Mouse (Mus musculus) adrenal gland, postnatal 10 days (tissue): ENCODE measurements around the gene Ndufs2. TPM values are rescaled to one million over a fixed set of nuclear protein-coding genes. Genes with fewer than 3 reads are reported as not detected.

ENCODE experiments used
- DNase-seq: peaks from one replicate; pipeline ENCODE4 v3.0.0; 2021; ENCODE audit warnings: mixed read lengths
- long read RNA-seq, 2 experiments: library from polyadenylated mRNA; stranded (forward); transcript quantifications; one replicate each; pipeline ENCODE4 v2.0.0; 2021
- total RNA-seq, 2 experiments: library from RNA; stranded (reverse); gene quantifications; 2 replicates each; pipeline ENCODE4 v1.2.3; 2021

The Ndufs2 gene
- 1,000 to 10,000 TPM in 1 of 2 experiments, 100 to 1,000 TPM in 1; 996 to 1,019 TPM for total RNA-seq
- long read RNA-seq, experiment 1, transcript Ndufs2-201 (13 exons, 1,623 nt), result major isoform, 1,020 of 1,281 reads
- long read RNA-seq, experiment 1, partial matches to known transcripts, result 209 of 1,281 reads
- long read RNA-seq, experiment 1, other reads (novel, unspliced or antisense), result 51 of 1,281 reads
- long read RNA-seq, experiment 2, transcript Ndufs2-201 (13 exons, 1,623 nt), result major isoform, 461 of 543 reads
- long read RNA-seq, experiment 2, partial matches to known transcripts, result 68 of 543 reads
- long read RNA-seq, experiment 2, other reads (novel, unspliced or antisense), result 13 of 543 reads

DNA sequence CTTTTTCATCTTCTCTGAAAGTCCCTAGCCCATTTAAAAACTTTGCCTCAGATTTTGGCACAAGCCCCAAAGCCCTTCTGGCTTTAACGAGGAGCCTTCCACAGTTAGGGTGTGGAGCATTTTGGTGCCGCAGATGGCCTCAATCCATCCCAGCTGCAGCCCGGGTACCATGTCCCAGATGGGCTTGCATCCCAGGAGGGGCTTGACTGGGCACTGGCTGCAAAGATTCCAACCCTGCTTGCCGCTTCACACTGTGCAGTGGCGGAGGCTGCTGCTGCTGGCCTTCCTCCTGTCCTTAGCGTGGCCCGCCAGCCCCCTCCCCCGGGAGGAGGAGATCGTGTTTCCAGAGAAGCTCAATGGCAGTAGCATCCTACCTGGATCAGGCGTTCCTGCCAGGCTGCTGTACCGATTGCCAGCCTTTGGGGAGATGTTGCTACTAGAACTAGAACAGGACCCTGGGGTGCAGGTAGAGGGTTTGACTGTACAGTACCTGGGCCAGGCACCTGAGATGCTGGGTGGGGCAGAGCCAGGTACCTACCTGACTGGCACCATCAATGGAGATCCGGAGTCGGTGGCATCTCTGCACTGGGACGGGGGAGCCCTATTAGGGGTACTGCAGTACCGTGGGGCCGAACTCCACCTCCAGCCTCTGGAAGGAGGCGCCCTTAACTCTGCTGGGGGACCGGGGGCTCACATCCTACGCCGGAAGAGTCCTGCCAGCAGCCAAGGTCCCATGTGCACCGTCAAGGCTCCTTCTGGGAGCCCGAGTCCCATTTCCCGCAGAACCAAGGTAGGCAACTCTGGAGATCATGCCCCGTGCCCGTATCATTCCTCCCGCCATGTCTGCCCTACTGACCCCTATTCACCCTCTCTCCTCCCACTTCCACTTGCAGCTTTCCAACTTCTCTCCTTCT, at the start of gene Ndufs2:
Gene Ndufs2, minus strand, starts transcription at position 709 of the 914 bp plus-strand sequence.
- no peak for DNase-seq

DNA sequence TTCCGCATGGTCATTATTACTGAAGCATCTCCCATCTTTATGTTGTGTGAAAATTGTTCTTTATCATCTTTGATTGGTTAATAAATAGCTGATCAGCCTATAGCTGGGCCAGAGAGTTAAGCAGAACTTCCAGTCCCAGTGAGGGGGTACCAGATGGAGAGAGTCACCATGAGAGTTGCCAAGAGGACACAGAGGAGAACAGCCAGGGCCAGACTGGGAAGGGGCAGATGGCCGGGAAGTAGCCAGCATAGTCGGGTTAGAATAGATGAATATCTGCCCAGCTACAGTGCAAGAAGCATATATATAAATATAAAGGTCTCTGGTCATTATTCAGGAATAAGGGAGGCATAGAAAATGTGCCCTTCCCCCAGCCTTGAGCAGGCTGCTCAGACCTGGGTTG, 47.0 kb upstream of the Ndufs2 start:
- no peak for DNase-seq

DNA sequence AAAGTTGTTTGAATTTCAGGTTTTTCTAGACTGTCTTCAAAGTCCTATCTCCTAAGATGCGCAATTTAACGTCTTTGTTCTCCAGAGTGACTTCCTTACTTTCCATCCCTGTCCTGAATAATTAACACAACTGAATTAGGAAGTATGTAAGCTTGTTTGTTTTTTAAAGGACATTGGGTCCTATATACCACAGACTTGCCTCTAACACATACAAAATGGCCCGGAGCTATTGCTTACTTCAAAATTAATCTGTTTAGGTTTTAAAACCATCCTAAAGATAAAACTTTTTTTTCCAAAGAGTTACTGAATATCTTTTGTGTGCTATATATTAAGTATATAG, 43.8 kb upstream of the Ndufs2 start:
- no peak for DNase-seq

GRCm38 (mm10) chr1:171294298-171295062, 43.3 kb upstream of the Ndufs2 start, which contains the start of gene Ufc1:
Gene Ufc1, minus strand, starts transcription at chr1:171295024.
- DNase-seq, result peak; percentile 83

DNA sequence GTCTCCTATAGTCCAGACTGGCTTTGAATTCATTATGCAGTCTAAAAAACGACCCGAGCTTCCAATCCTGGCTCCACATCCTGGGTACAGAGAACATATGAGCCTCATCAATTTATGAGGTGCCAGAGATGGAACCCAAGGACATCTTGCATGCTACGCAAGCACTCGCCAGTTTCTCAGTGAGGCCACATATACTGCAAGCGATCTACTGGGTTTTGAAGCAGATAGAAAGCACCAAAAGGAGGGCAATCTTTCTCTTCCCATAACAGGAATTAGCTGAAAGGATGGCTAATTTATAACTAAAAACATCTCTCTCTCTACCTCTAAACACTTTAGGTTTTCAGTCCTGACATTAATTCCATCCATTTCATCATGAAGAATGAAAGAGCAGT, 42.7 kb upstream of the Ndufs2 start:
- DNase-seq, result no peak

- DNase-seq, result no peak
Observed at GRCm38 (mm10) chr1:171293351-171293750, 42.2 kb upstream of the Ndufs2 start.

DNA sequence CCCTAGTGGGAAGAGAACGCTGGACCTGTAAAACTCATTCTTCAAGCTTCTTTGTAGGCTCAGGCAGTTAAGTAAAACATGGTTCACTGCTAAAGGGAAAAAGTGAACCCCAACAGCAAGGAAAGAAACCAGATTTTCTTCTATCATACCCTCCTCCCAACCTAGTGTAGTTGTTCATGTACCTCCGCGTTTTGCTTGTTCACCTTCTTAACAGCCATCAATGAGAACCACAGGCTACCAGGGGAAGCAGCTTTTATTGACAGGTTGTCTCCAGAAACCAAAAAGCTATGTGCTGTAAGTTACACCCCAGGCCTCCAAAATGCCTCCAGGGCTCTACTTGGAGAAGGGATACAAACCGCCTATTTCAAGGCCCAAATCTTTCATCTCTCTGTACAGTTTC, 37.1 kb upstream of the Ndufs2 start:
- DNase-seq, result no peak

- peak; percentile 96 for DNase-seq
Observed at GRCm38 (mm10) chr1:171287136-171288081, 36.2 kb upstream of the Ndufs2 start, which contains the start of gene Usp21. Gene Usp21, minus strand, starts transcription at chr1:171287991.

DNA sequence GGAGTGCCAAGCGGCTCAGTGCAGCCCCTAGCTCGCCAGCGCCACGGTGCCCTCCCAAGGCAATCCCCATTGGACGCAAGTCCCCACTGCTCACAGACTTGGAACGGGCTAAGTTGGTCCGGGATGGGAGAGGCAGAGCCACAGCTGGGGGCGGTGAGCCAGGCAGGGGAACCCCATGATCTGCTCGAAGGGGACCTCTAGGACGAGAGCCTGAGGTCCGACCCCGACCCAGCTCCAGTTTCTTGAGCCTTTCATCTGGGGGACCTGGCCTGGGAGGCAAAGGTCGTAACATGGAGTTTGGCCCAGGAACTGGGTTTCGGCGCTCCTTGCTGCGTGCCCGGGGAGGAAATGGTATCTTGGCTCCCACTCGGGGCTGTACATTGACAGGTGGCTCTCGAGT, 35.3 kb upstream of the Ndufs2 start:
- DNase-seq, result no peak

DNA sequence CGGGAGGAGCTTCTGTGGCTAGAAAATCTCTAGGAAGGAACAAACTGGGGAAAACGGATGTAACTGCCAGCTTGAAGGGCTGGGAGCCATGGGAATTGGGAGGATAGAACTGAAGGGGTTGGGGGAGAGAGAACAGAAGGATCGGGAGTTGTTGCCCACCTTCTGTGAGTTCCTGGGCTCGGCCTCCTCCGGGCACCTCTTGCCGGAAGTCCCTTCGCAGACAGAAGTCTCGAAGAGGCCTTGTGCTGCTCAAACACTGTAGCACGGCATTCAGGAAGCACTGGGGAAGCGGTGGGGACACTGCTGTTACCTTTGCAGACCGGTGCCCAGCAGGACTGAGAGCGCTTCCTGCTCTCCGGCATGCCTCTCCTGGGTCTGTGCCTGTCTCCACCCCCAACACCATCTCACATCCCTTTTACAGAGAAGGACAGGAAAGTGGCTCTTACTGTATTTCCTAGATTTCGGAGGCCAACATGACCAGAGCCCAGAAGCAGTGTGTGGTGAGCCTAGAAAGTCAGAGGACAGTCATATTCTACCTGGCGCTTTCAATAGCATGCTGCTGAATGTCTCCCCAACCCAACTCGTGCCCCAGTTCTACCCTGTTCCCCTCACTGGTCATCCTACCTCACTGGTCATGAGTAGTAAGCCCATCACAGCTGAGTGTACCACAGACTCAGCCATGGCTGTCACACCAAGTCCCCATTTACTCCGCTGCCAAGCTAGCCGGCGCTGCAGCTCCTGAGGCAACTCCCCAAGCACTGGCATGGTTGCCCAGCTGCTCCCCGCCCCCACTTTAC, 34.1 kb upstream of the Ndufs2 start:
- DNase-seq, result peak; percentile 13

DNA sequence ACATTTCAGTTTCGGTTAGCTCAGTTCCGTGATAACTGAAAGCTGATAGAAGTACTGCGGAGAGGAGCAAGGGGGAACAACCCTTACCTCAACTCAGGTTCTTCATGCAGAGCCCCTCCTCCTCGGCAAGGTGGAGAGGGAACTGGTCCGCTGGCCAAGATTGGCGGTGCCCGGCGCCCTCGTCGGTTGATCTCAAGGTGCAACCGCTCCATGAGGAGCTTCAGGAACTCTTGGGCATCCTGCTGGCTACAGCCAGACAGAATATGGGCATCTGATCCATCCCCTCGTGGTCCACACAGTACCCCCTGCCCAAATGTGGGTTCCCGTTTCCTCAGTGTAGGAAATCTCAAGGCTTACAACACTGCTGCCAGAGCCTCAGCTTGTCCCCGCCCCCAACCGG, 33.3 kb upstream of the Ndufs2 start:
- DNase-seq, result peak; percentile 5

DNA sequence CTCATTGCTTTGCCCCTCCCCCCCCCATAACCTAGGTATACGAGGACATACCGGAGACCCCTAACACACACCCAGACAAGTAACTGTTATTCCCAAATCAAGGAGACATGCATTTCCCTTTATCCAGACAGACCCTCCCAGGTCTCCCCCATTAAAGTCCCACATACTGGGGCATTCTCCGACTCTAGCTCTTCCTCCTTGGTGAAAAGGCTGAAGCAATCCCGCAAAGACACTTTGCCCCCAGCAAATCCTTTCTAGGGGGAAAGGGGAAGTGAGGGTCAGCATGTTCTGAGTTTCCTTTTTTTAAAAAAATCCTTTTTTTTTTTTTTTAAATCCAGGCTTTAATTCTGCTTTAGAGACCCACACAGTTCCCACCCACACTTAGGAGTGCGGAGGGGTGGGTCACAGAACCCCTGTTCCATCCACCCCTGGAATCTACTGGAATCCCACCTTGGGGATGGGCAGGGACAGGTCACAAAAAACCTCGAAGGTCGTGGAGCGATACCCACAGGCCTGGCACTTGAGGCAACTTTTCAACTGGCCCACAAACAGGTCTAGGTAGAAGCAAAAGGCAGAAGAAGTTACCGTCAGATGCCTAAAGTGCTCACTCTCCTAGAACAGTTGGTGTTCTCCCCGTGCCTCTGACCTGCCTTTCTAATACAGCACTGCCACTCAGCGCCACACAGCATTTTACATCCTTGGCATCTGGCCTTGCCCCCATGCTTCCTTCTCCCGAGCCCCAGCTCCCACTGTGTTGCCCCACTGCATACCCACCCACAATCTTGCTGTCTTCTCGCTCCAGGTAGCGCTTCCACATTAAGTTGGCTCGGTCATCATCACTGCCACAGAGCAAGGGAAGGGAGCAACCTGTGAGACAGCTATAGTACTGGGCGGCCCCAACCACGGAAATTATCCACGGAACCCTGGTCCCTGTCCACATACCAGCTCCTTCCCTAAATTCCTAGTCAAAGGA, 32.3 kb upstream of the Ndufs2 start:
- peak; percentile 4 for DNase-seq

DNA sequence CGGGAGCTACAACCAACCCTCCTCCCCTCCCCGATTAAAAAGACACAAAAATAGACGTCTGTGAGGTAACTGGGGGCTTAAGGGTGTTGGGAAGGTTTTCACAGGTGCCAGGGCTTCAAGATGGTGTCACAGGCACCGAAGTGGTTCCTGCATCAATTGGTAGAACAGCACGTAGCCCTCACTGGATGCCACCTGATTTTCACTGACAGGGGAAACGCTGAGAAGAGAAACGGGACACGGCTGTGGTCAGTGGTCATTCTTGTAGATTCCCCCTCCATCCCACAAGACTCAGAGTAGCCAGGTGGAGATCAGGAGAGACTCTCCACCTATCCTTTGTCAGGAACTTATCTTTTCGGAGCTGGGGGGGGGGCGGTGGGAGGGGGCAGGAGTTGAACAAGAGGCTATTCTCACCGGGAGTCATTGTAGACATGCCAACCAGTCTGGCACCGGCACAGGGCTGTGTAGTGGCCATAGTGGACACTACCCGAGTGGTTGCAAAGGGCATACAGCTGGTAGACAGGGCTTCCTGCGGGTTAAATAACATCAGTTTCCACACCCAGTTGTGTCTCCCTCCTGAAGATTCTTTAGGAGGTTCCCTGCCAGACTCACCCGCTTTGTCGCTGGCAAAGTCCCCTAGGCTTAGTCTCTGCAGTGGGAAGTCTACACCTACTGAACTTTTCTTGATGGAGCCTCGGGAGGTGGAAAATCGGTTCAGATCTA, 31.1 kb upstream of the Ndufs2 start:
- DNase-seq, result peak; percentile 13

GRCm38 (mm10) chr1:171281528-171281923, 30.3 kb upstream of the Ndufs2 start:
- DNase-seq, result peak; percentile 91

DNA sequence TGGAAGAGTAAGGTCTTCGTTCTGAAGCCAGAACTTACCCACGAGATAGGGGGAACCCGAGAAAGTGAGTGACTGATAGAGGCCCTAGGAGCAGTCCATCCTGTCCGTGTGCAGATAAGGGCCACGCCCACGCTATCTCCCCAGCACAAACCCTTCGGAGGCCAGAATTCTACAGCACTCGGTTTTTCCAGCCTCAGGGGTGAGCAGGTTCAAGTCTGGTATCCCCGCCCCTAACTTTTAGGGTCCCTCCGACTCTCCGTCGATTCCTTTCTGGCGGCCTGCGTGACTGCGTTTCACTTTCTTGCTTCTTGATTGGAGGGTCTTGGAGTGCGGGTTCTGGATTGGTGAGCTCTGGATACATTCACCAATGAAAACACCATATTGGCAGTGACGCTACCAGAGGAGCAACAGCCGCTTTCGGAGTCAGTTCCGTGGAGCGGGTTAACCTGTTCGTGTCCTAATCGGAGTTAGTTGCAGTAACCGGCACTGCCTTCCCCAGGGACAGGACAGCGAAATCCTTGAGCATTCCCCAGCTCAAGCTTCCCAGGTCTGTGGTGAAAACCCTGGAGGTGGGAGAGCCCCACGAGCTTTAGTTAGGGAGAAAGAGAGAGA, 29.8 kb upstream of the Ndufs2 start, which contains the start of gene Ppox:
Gene Ppox, minus strand, starts transcription at position 271 of the 612 bp plus-strand sequence.
- DNase-seq, result peak; percentile 91

- DNase-seq, result peak; percentile 45
Observed at GRCm38 (mm10) chr1:171280250-171280915, 29.2 kb upstream of the Ndufs2 start.

GRCm38 (mm10) chr1:171279721-171280120, 28.5 kb upstream of the Ndufs2 start:
- peak; percentile 0 for DNase-seq
